ENCODE assay signal across 9 mouse cellular contexts in the genomic region with DNA sequence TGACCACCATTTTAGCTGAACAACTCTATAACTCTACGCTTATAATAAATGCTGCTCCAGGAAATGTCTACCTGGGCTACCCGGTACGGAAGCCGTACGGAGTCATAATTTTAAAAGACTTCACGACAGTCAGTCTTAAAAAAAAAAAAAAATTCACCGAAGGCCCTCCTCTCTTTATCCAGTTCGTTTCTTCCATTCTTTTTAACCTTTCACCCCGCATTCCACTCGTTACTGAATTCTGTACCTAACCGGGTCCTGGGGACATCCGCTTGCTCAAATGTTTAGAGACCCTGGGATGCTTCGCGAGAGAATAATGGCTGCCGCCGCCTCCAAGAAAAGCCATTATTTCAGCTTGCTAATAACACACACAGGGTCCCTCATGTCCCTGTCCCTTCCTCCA. TPM values are rescaled to one million over a fixed set of nuclear protein-coding genes. Genes with fewer than 3 reads are reported as not detected.
DNase-seq lines count a peak whose midpoint lies in the region; ATAC-seq and TF ChIP-seq lines count a peak whose summit lies in the region.
"Had no signal": no experiment of that assay in that cellular context is flagged by ENCODE, and none has a peak within 500 bp of the region (broad histone marks: within the 10 kb centered on the region; RNA-seq: fewer than 3 reads in every experiment).

No protein-coding gene starts in this region.

- H3K9ac ChIP-seq in lung, embryonic 14.5 days: peak overlapping the region; percentile 52
- peak overlapping the region; percentile 67 for H3K9ac ChIP-seq in intestine, embryonic 14.5 days (ENCODE audit: low read length)
- H3K9ac ChIP-seq in liver, embryonic 14.5 days (replicated peaks): peak overlapping the region; percentile 59

- peak; percentile 0 for ATAC-seq in lung, embryonic 14.5 days (ENCODE audit: insufficient read depth)
- ATAC-seq in erythroblast, adult 5-6 weeks (replicated peaks; ENCODE audit: low FRiP score, poor library complexity, severe bottlenecking): 0 out of 2 replicates have a peak, but pooled peaks have one; percentile 19
- ATAC-seq in intestine, embryonic 14.5 days (replicated peaks; ENCODE audit: low FRiP score, low TSS enrichment, low read depth): peak; percentile 48
- ATAC-seq in liver, embryonic 14.5 days (ENCODE audit: insufficient read depth): no peak; the same call in 1 of the 2 replicates

- WGBS in lung, embryonic 14.5 days: 18% methylated on average over 16 of the region's 16 CpGs
- WGBS in bone marrow, adult 2 months: 15% methylated on average over 16 of the region's 16 CpGs
- 19% methylated on average over 16 of the region's 16 CpGs for WGBS in intestine, embryonic 14.5 days
- 15% methylated on average over 16 of the region's 16 CpGs for WGBS in liver, embryonic 14.5 days (ENCODE audit: insufficient replicate concordance)
- 10% methylated on average over 16 of the region's 16 CpGs for WGBS in olfactory bulb, adult 2 months

- TF ChIP-seq POLR2A in bone marrow, adult 2 months (IDR thresholded peaks at IDR 0.05; ENCODE audit: borderline replicate concordance, control insufficient read depth, low read depth, low read length): no peak
- no peak for TF ChIP-seq POLR2A in olfactory bulb, adult 2 months (IDR thresholded peaks at IDR 0.05; ENCODE audit: insufficient read depth, low read depth, low read length)

- H3K4me3 ChIP-seq in lung, embryonic 14.5 days (ENCODE audit: low read depth, low read length): peak overlapping the region; percentile 45
- peak overlapping the region; percentile 80 for H3K4me3 ChIP-seq in bone marrow, adult 2 months (replicated peaks; ENCODE audit: control insufficient read depth, low read depth, low read length)
- H3K4me3 ChIP-seq in intestine, embryonic 14.5 days (ENCODE audit: low read depth, low read length): peak overlapping the region; percentile 51
- peak overlapping the region; percentile 66 to 91 for H3K4me3 ChIP-seq in liver, embryonic 14.5 days (ENCODE audit: insufficient read depth in 1 of 2, low read depth in 2 of 2, low read length in 2 of 2)
- peak overlapping the region; percentile 95 for H3K4me3 ChIP-seq in olfactory bulb, adult 2 months (ENCODE audit: insufficient read depth, low read depth, low read length)

- no peaks in the 10 kb centered on the region for H3K4me1 ChIP-seq in lung, embryonic 14.5 days (ENCODE audit: insufficient read depth)
- H3K4me1 ChIP-seq in bone marrow, adult 2 months (ENCODE audit: control insufficient read depth, insufficient read depth, low read length): no peaks in the 10 kb centered on the region
- H3K4me1 ChIP-seq in intestine, embryonic 14.5 days (replicated peaks; ENCODE audit: control insufficient read depth, insufficient read depth, low read length): no peaks in the 10 kb centered on the region
- H3K4me1 ChIP-seq in liver, embryonic 14.5 days (replicated peaks; ENCODE audit: control insufficient read depth in 2 of 2, insufficient read depth in 2 of 2, low read length in 1 of 2): peaks cover 0 to 2% of the 10 kb centered on the region in 2 experiments; a peak in 1 of 4 replicates
- no peaks in the 10 kb centered on the region for H3K4me1 ChIP-seq in olfactory bulb, adult 2 months (ENCODE audit: control insufficient read depth, insufficient read depth, low read length)

- peak; percentile 71 for DNase-seq in lung, embryonic 14.5 days
- DNase-seq in lung, postnatal 14 days: no peak
- no peak for DNase-seq in intestine, embryonic 14.5 days (ENCODE audit: low spot score)
- DNase-seq in liver, embryonic 14.5 days (ENCODE audit: low read depth in 3 of 3, low spot score in 3 of 3): peak in 2 of 3 experiments; percentile 18 to 29
- DNase-seq in gastrocnemius, postnatal 10 days: no peak

- peak overlapping the region; percentile 60 for H3K4me2 ChIP-seq in lung, embryonic 14.5 days
- H3K4me2 ChIP-seq in intestine, embryonic 14.5 days (ENCODE audit: low read length): peak overlapping the region; percentile 48
- peak overlapping the region; percentile 57 for H3K4me2 ChIP-seq in liver, embryonic 14.5 days (ENCODE audit: low read depth)

- no peak for TF ChIP-seq CTCF in lung, embryonic 14.5 days (IDR thresholded peaks at IDR 0.05; ENCODE audit: low read depth)
- no peak for TF ChIP-seq CTCF in bone marrow, adult 2 months (IDR thresholded peaks at IDR 0.05; ENCODE audit: control insufficient read depth, insufficient read depth, low read length)
- TF ChIP-seq CTCF in liver, embryonic 14.5 days (IDR thresholded peaks at IDR 0.05; ENCODE audit: low read depth): no peak
- no peak for TF ChIP-seq CTCF in olfactory bulb, adult 2 months (IDR thresholded peaks at IDR 0.05; ENCODE audit: insufficient read depth, low read depth, low read length)

- no peaks in the 10 kb centered on the region for H3K9me3 ChIP-seq in lung, embryonic 14.5 days (ENCODE audit: low read depth, low read length)
- no peaks in the 10 kb centered on the region for H3K9me3 ChIP-seq in intestine, embryonic 14.5 days (ENCODE audit: control insufficient read depth, low read length)
- H3K9me3 ChIP-seq in liver, embryonic 14.5 days (ENCODE audit: control insufficient read depth, low read length): no peaks in the 10 kb centered on the region

- peak overlapping the region; percentile 82 for H3K27ac ChIP-seq in lung, embryonic 14.5 days (ENCODE audit: low read depth)
- peak overlapping the region; percentile 43; the same call in 1 of the 2 replicates for H3K27ac ChIP-seq in bone marrow, adult 2 months (ENCODE audit: control insufficient read depth, insufficient read depth, low read depth, low read length, poor library complexity)
- peak overlapping the region; percentile 77; the same call in 1 of the 2 replicates for H3K27ac ChIP-seq in intestine, embryonic 14.5 days (ENCODE audit: low read depth)
- no peak overlapping the region for H3K27ac ChIP-seq in liver, embryonic 14.5 days
- peak overlapping the region; percentile 72 for H3K27ac ChIP-seq in olfactory bulb, adult 2 months (ENCODE audit: insufficient read depth, low read depth, low read length)

- no peak for TF ChIP-seq EP300 in liver, embryonic 14.5 days (IDR thresholded peaks at IDR 0.05; ENCODE audit: low read depth)

- no peaks in the 10 kb centered on the region for H3K36me3 ChIP-seq in lung, embryonic 14.5 days (ENCODE audit: insufficient read depth)
- H3K36me3 ChIP-seq in intestine, embryonic 14.5 days (ENCODE audit: control insufficient read depth, insufficient read depth, low read length): no peaks in the 10 kb centered on the region
- no peaks in the 10 kb centered on the region for H3K36me3 ChIP-seq in liver, embryonic 14.5 days (replicated peaks; ENCODE audit: control insufficient read depth, insufficient read depth, low read depth)

- H3K27me3 ChIP-seq in lung, embryonic 14.5 days (ENCODE audit: insufficient read depth, low read length): no peaks in the 10 kb centered on the region
- no peaks in the 10 kb centered on the region for H3K27me3 ChIP-seq in intestine, embryonic 14.5 days (replicated peaks; ENCODE audit: control insufficient read depth, insufficient read depth, low read length)
- H3K27me3 ChIP-seq in liver, embryonic 14.5 days (ENCODE audit: control insufficient read depth, insufficient read depth, low read length): no peaks in the 10 kb centered on the region

RNA-seq across cellular contexts. Expression of a gene that starts 0.7 kb away (rescaled TPM):
- 15.1 and 15.6 TPM in 2 replicates for polyA plus RNA-seq in lung, embryonic 14.5 days (2014; fragmentation: Nextera tagmentation; extraction: Ambion mirVana)
- 2.2 TPM in 1 of 2 replicates, not detected in the other for polyA plus RNA-seq in bone marrow, adult 2 months (2011; ENCODE audit: insufficient read depth, insufficient read length, low replicate concordance, missing spikeins)
- 0.58 and 1.7 TPM in 2 replicates for total RNA-seq in erythroblast, adult 5-6 weeks (2015; ENCODE audit: low replicate concordance)
- 3.2 and 3.9 TPM in 2 replicates for total RNA-seq in erythroblast, adult 5-6 weeks (2017; ENCODE audit: low replicate concordance)
- 14.6 and 16.7 TPM in 2 replicates for polyA plus RNA-seq in intestine, embryonic 14.5 days (2014; fragmentation: Nextera tagmentation; extraction: Ambion mirVana)
- polyA plus RNA-seq in liver, embryonic 14.5 days (2012; rRNA removed): 0.80 and 1.1 TPM in 2 replicates
- polyA plus RNA-seq in liver, embryonic 14.5 days (2014; fragmentation: Nextera tagmentation; extraction: Ambion mirVana): 2.4 and 2.5 TPM in 2 replicates
- not detected in 2 replicates for polyA plus RNA-seq in olfactory bulb, adult 2 months (2012; ENCODE audit: insufficient read depth, insufficient read length, low replicate concordance, missing spikeins)
- 1 to 10 TPM; 2.7 to 3.8 TPM for total RNA-seq in gastrocnemius, postnatal 10 days (2021)

RNA-seq across cellular contexts. Expression of a gene that starts 36.1 kb away (rescaled TPM):
- polyA plus RNA-seq in lung, embryonic 14.5 days (2014; fragmentation: Nextera tagmentation; extraction: Ambion mirVana): not detected in 2 replicates
- polyA plus RNA-seq in bone marrow, adult 2 months (2011; ENCODE audit: insufficient read depth, insufficient read length, low replicate concordance, missing spikeins): 0.87 TPM in 1 of 2 replicates, not detected in the other
- not detected in 2 replicates for total RNA-seq in erythroblast, adult 5-6 weeks (2015; ENCODE audit: low replicate concordance)
- not detected in 2 replicates for total RNA-seq in erythroblast, adult 5-6 weeks (2017; ENCODE audit: low replicate concordance)
- polyA plus RNA-seq in intestine, embryonic 14.5 days (2014; fragmentation: Nextera tagmentation; extraction: Ambion mirVana): 12.5 and 16.5 TPM in 2 replicates
- polyA plus RNA-seq in liver, embryonic 14.5 days (2012; rRNA removed): 12.3 and 17.7 TPM in 2 replicates
- polyA plus RNA-seq in liver, embryonic 14.5 days (2014; fragmentation: Nextera tagmentation; extraction: Ambion mirVana): 36.5 and 42.9 TPM in 2 replicates
- polyA plus RNA-seq in olfactory bulb, adult 2 months (2012; ENCODE audit: insufficient read depth, insufficient read length, low replicate concordance, missing spikeins): not detected in 2 replicates
- total RNA-seq in gastrocnemius, postnatal 10 days (2021): under 1 TPM in 1 of 2 experiments, not detected in 1; 0.11 TPM
- polyA plus RNA-seq: gonadal fat pad, adult 2 months had no signal

Comparison
In these comparisons a context has a peak if more than half of its experiments do, and no peak if none do; other contexts are left out.
1. DNase-seq: peak in lung, embryonic 14.5 days (single experiment) and liver, embryonic 14.5 days (2 of 3); none in lung, postnatal 14 days (single experiment), intestine, embryonic 14.5 days (single experiment) and gastrocnemius, postnatal 10 days (single experiment).
2. H3K4me3 ChIP-seq: peak in every context shown above with its lines; median percentile 95 in olfactory bulb, adult 2 months; 80 in bone marrow, adult 2 months; 78 in liver, embryonic 14.5 days; 51 in intestine, embryonic 14.5 days; 45 in lung, embryonic 14.5 days.
3. Peak in every context shown above with its lines, with median percentiles within 50 percentile points of each other: H3K4me2 ChIP-seq and H3K9ac ChIP-seq.